Mouse (Mus musculus): ENCODE measurements around the gene Gpx2. TPM values are rescaled to one million over a fixed set of nuclear protein-coding genes. Genes with fewer than 3 reads are reported as not detected.

The Gpx2 gene
- polyA plus RNA-seq, 1 experiment from 2014 or later, result not detected

DNA sequence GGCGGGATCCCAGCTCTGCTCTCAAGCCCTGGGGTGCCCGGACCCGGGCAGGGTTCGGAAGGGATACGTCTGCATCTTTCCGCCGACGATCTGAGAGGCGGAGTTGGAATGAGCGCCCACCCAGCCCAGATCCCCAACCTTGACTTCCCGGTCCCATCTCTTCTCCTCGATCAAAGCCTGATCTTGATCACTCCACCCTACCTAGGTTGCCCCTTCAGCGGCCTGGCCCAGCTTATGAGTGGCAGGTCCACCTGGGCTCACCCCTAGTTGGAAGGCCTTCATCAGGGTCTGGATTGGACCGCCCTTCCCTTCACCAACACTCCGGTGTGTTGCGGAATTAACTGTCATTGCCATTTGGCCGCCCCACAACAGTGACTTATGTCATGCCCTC lies 27.3 kb upstream of the Gpx2 start, which contains the start of gene Rab15:
Gene Rab15 (minus strand): TSS at position 258 of the 391 bp plus-strand sequence.
- Histone ChIP-seq H3K9ac (ENCODE audit: low read length) (peak within 1 kb of the TSS; percentile 76), H3K27me3 (ENCODE audit: control insufficient read depth, insufficient read depth, low read length) (peaks cover 12% of the 10 kb centered on the region), H3K4me3 (ENCODE audit: low read depth, low read length) (peak within 1 kb of the TSS; percentile 68), H3K4me1 (ENCODE audit: control insufficient read depth, insufficient read depth, low read length) (peaks cover 25% of the 10 kb centered on the region), H3K4me2 (peak within 1 kb of the TSS; percentile 92), H3K27ac (ENCODE audit: low read depth, low read length) (no peak within 1 kb of the TSS), H3K36me3 (ENCODE audit: control insufficient read depth, insufficient read depth, low read length) (no peaks in the 10 kb centered on the region), H3K9me3 (ENCODE audit: control insufficient read depth, low read length) (no peaks in the 10 kb centered on the region)
- DNase-seq (ENCODE audit: low spot score, missing footprints) (peak; percentile 95), ATAC-seq (ENCODE audit: low FRiP score) (peak; percentile 26; the same call in 1 of the 2 replicates)
- WGBS, result 2% methylated on average over 17 of the region's 17 CpGs

DNA sequence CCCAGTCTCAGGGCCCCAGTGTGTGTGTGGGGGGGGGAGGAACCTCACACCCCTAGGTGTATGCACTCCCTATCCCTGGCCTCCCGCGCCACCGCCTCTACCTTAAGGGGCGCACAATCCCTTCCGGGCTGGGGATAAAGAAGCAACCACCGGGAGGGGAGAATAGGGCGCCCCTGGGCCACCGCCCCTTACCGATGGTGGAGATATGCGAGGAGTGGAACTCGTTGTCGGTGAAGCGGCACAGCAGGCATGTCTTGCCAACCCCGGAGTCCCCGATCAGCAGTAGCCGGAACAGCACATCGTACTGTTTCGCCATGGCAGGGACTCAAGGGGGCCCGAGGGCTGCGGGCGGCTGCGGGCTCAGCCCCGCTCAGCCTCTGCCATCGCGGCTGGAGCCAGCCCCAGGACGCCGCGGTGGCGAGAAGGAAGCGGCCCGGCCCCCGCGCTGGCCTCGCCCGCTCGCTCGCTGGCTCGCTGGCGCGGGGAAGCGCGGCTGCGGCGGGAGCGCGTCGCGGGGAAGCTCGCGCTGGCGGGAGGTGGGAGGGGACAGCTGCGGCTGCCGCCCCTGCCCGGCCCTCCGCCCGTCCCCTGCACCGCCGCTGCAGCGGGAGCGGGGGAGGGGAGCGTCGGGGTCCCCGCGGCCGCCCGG lies 26.8 kb upstream of the Gpx2 start:
- H3K27me3 ChIP-seq (ENCODE audit: control insufficient read depth, insufficient read depth, low read length), result peaks cover 12% of the 10 kb centered on the region
- peaks cover 25% of the 10 kb centered on the region for H3K4me1 ChIP-seq (ENCODE audit: control insufficient read depth, insufficient read depth, low read length)
- no peaks in the 10 kb centered on the region for H3K9me3 ChIP-seq (ENCODE audit: control insufficient read depth, low read length)
- H3K27ac ChIP-seq (ENCODE audit: low read depth, low read length), result no peak overlapping the region
- DNase-seq (ENCODE audit: low spot score, missing footprints) (peak; percentile 95), ATAC-seq (ENCODE audit: low FRiP score) (peak; percentile 75)
- H3K4me3 ChIP-seq (ENCODE audit: low read depth, low read length), result peak overlapping the region; percentile 68
- WGBS, result 1% methylated on average over 41 of the region's 66 CpGs
- H3K36me3 ChIP-seq (ENCODE audit: control insufficient read depth, insufficient read depth, low read length), result no peaks in the 10 kb centered on the region
- peak overlapping the region; percentile 76 for H3K9ac ChIP-seq (ENCODE audit: low read length)
- peak overlapping the region; percentile 92 for H3K4me2 ChIP-seq

DNA sequence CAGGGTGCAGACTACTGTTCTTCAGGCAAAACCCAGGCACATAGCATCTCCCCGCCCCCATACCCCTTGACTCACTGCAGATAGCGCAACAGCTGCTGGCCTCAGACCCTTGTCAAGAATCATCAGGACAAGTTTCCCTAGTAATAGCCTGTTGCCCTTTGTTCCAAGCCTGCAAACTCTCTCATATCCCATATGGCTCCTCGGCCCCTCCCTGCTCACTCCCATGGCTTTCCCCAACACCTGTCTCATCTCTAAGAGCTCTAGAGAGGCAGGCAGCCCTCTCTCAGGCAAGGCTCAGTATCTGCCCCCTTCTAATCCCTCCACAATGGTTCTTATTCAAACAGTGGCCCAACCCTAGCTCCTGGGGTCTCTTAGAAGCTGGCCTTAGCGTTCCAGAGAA lies 25.3 kb upstream of the Gpx2 start:
- Histone ChIP-seq H3K9me3 (ENCODE audit: control insufficient read depth, low read length) (no peaks in the 10 kb centered on the region), H3K36me3 (ENCODE audit: control insufficient read depth, insufficient read depth, low read length) (no peaks in the 10 kb centered on the region), H3K27ac (ENCODE audit: low read depth, low read length) (no peak overlapping the region), H3K4me2 (peak overlapping the region; percentile 92; the same call in 1 of the 2 replicates), H3K9ac (ENCODE audit: low read length) (no peak overlapping the region), H3K4me3 (ENCODE audit: low read depth, low read length) (no peak overlapping the region), H3K27me3 (ENCODE audit: control insufficient read depth, insufficient read depth, low read length) (peaks cover 12% of the 10 kb centered on the region), H3K4me1 (ENCODE audit: control insufficient read depth, insufficient read depth, low read length) (peaks cover 27% of the 10 kb centered on the region)
- WGBS, result 42% methylated on average over 4 of the region's 4 CpGs
- ATAC-seq (ENCODE audit: low FRiP score) (no peak), DNase-seq (ENCODE audit: low spot score, missing footprints) (peak; percentile 87)

DNA sequence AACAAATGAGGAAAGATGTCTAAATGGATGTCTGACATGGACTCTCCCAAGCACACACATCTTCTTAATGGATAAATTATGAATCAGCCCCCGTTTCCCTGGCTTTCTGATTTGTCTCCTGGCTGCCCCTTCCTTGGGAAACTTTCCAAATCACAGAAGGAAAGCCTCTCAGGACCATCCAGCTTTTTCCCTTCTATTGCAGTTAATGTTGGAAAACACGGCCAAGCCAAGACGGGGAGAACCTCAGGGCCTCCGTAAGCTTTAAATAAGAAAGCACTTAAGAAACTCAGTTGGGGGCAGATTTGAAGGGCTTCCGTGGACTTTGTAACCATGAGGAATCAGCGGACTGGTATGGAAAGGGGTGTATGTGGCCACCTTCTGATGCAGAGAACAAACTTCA lies 24.5 kb upstream of the Gpx2 start:
- no peak overlapping the region for H3K9ac ChIP-seq (ENCODE audit: low read length)
- H3K4me2 ChIP-seq, result no peak overlapping the region
- no peaks in the 10 kb centered on the region for H3K9me3 ChIP-seq (ENCODE audit: control insufficient read depth, low read length)
- no peak overlapping the region for H3K27ac ChIP-seq (ENCODE audit: low read depth, low read length)
- peaks cover 27% of the 10 kb centered on the region for H3K4me1 ChIP-seq (ENCODE audit: control insufficient read depth, insufficient read depth, low read length)
- ATAC-seq (ENCODE audit: low FRiP score) (no peak), DNase-seq (ENCODE audit: low spot score, missing footprints) (no peak)
- peaks cover 12% of the 10 kb centered on the region for H3K27me3 ChIP-seq (ENCODE audit: control insufficient read depth, insufficient read depth, low read length)
- H3K36me3 ChIP-seq (ENCODE audit: control insufficient read depth, insufficient read depth, low read length), result no peaks in the 10 kb centered on the region
- 58% methylated on average over 6 of the region's 6 CpGs for WGBS
- H3K4me3 ChIP-seq (ENCODE audit: low read depth, low read length), result no peak overlapping the region

DNA sequence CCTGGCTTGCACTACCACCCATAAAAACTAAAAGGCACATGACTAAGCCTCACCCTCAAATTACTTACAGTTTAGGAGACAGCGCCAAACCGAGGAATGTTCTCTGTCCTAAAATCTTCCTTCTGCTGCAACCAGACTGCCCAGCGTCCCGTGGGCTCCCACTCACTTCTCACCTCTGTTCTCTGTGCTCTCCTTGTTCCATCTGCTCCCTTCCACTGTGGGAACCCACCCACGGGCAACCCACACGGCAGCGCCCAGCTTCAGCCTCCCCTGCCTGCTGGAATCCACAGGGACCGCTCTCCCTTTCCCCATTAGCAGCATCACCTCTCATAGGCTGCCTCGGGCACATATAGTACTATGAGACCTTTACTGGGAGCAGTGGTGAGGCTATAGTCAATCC lies 23.6 kb upstream of the Gpx2 start:
- Histone ChIP-seq H3K36me3 (ENCODE audit: control insufficient read depth, insufficient read depth, low read length) (no peaks in the 10 kb centered on the region), H3K4me3 (ENCODE audit: low read depth, low read length) (no peak overlapping the region), H3K4me2 (no peak overlapping the region), H3K4me1 (ENCODE audit: control insufficient read depth, insufficient read depth, low read length) (peaks cover 27% of the 10 kb centered on the region), H3K27ac (ENCODE audit: low read depth, low read length) (no peak overlapping the region), H3K9ac (ENCODE audit: low read length) (no peak overlapping the region), H3K9me3 (ENCODE audit: control insufficient read depth, low read length) (no peaks in the 10 kb centered on the region), H3K27me3 (ENCODE audit: control insufficient read depth, insufficient read depth, low read length) (peaks cover 12% of the 10 kb centered on the region)
- 90% methylated on average over 9 of the region's 9 CpGs for WGBS
- ATAC-seq (ENCODE audit: low FRiP score), result no peak
- no peak for DNase-seq (ENCODE audit: low spot score, missing footprints)

DNA sequence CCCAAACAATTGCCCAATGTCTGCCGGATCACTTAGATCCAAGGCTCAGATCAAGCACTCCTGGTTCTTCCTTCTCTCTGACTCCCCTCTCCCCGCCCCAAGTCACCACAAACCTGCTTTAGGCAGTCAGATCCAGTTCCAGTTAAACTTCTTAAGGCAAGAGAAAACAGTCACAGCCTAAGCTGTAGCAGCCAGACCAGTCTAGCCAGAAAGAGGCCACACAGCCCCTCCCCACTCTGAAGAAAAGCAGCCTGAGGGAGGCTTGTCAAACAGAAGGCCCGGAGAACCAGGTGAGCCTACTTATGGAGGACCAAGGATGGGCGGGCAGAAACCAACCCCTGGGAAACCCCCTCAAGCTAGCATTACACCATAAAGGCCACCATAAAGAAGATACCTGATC lies 22.8 kb upstream of the Gpx2 start:
- DNase-seq (ENCODE audit: low spot score, missing footprints) (no peak), ATAC-seq (ENCODE audit: low FRiP score) (no peak)
- 34% methylated on average over 4 of the region's 4 CpGs for WGBS
- H3K4me2 ChIP-seq, result no peak overlapping the region
- no peak overlapping the region; the same call in 1 of the 2 replicates for H3K27ac ChIP-seq (ENCODE audit: low read depth, low read length)
- no peaks in the 10 kb centered on the region for H3K36me3 ChIP-seq (ENCODE audit: control insufficient read depth, insufficient read depth, low read length)
- H3K27me3 ChIP-seq (ENCODE audit: control insufficient read depth, insufficient read depth, low read length), result peaks cover 9% of the 10 kb centered on the region
- peaks cover 27% of the 10 kb centered on the region for H3K4me1 ChIP-seq (ENCODE audit: control insufficient read depth, insufficient read depth, low read length)
- no peak overlapping the region for H3K4me3 ChIP-seq (ENCODE audit: low read depth, low read length)
- no peaks in the 10 kb centered on the region for H3K9me3 ChIP-seq (ENCODE audit: control insufficient read depth, low read length)
- H3K9ac ChIP-seq (ENCODE audit: low read length), result no peak overlapping the region

DNA sequence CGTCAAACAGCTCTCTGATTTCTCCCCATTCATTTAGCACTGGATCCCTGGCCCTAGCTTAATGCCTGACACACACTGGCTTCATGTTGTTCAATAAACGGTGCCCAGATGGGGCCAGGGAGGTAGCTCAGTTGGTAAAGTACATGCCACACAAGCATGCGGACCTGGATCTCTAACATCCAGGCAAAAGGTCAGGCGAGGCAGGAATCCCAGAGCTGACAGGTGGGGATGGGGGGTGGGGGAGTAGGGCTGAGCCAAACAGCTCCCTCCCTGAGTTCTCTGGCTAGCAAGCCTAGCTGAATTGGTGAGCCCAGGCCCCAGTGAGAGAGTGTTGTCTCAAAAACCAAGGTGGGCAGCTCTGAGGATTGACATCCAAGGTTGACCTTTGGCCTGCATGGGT lies 21.8 kb upstream of the Gpx2 start:
- Histone ChIP-seq H3K4me1 (ENCODE audit: control insufficient read depth, insufficient read depth, low read length) (peaks cover 27% of the 10 kb centered on the region), H3K27ac (ENCODE audit: low read depth, low read length) (no peak overlapping the region), H3K27me3 (ENCODE audit: control insufficient read depth, insufficient read depth, low read length) (peaks cover 4% of the 10 kb centered on the region), H3K4me2 (no peak overlapping the region), H3K36me3 (ENCODE audit: control insufficient read depth, insufficient read depth, low read length) (0 out of 2 replicates have a peak, but pooled peaks cover 2% of the 10 kb centered on the region), H3K9me3 (ENCODE audit: control insufficient read depth, low read length) (no peaks in the 10 kb centered on the region), H3K9ac (ENCODE audit: low read length) (no peak overlapping the region), H3K4me3 (ENCODE audit: low read depth, low read length) (no peak overlapping the region)
- no peak for DNase-seq (ENCODE audit: low spot score, missing footprints)
- ATAC-seq (ENCODE audit: low FRiP score), result no peak
- 50% methylated on average over 4 of the region's 4 CpGs for WGBS

DNA sequence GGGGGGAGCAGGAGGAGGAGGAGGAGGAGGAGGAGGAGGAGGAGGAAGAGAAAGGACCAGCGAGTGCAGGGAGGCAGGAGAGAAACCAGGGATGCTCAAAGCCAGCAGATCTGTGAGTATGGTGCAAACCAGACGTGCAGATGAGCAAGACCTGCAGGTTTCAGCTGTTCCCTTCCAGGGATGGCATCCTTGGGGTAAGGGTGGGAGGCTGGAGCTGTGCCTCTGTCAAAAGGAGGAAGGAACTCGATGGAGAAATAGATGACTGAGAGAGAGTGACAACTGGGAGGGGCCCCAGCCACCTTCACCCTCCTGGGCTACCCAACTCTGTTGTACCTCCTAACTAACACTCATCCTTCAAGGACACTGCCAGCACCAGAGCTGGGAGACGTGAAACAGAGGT lies 21.4 kb upstream of the Gpx2 start:
- DNase-seq (ENCODE audit: low spot score, missing footprints) (peak; percentile 41), ATAC-seq (ENCODE audit: low FRiP score) (no peak)
- no peak overlapping the region for H3K4me2 ChIP-seq
- no peaks in the 10 kb centered on the region for H3K9me3 ChIP-seq (ENCODE audit: control insufficient read depth, low read length)
- H3K27me3 ChIP-seq (ENCODE audit: control insufficient read depth, insufficient read depth, low read length), result peaks cover 4% of the 10 kb centered on the region; the same call in 1 of the 2 replicates
- 0 out of 2 replicates have a peak, but pooled peaks cover 2% of the 10 kb centered on the region for H3K36me3 ChIP-seq (ENCODE audit: control insufficient read depth, insufficient read depth, low read length)
- no peak overlapping the region for H3K4me3 ChIP-seq (ENCODE audit: low read depth, low read length)
- no peak overlapping the region for H3K27ac ChIP-seq (ENCODE audit: low read depth, low read length)
- no peak overlapping the region for H3K9ac ChIP-seq (ENCODE audit: low read length)
- peaks cover 25% of the 10 kb centered on the region for H3K4me1 ChIP-seq (ENCODE audit: control insufficient read depth, insufficient read depth, low read length)
- 58% methylated on average over 4 of the region's 4 CpGs for WGBS

DNA sequence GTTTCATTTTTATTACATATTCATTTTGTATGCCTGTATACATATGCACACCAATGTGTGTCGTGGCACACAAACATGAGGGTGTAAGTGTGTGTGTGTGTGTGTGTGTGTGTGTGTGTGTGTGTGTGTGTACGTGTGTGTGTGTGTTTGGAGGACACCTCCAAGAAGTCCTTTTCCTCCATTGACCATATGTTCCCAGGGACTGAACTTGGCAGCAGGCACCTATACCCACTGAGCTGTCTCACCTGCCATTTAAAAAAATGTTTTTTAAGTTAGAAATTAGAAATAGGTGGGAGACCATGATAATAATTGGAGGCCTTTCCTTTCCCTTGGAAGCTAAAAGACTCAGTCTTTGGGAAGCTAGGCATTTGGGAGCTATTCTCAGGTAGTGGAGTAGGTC lies 18.8 kb upstream of the Gpx2 start:
- Histone ChIP-seq H3K36me3 (ENCODE audit: control insufficient read depth, insufficient read depth, low read length) (0 out of 2 replicates have a peak, but pooled peaks cover 2% of the 10 kb centered on the region), H3K9me3 (ENCODE audit: control insufficient read depth, low read length) (no peaks in the 10 kb centered on the region), H3K4me1 (ENCODE audit: control insufficient read depth, insufficient read depth, low read length) (peaks cover 9% of the 10 kb centered on the region; the same call in 1 of the 2 replicates), H3K4me2 (no peak overlapping the region), H3K4me3 (ENCODE audit: low read depth, low read length) (no peak overlapping the region), H3K27ac (ENCODE audit: low read depth, low read length) (no peak overlapping the region), H3K27me3 (ENCODE audit: control insufficient read depth, insufficient read depth, low read length) (no peaks in the 10 kb centered on the region), H3K9ac (ENCODE audit: low read length) (no peak overlapping the region)
- DNase-seq (ENCODE audit: low spot score, missing footprints) (no peak), ATAC-seq (ENCODE audit: low FRiP score) (no peak)
- WGBS, result 89% methylated on average over 2 of the region's 2 CpGs

Measured in midbrain, embryonic 11.5 days (tissue).